Mouse (Mus musculus): ENCODE results near the gene Map2k4. TPM values are rescaled to one million over a fixed set of nuclear protein-coding genes. Genes with fewer than 3 reads are reported as not detected.

Map2k4 gene
- polyA plus RNA-seq, 1 experiment from 2014 or later: 85.2 TPM

GRCm38 (mm10) chr11:65712754-65713306 is 75.3 kb downstream of the Map2k4 start:
- ATAC-seq (no peak), DNase-seq (ENCODE audit: low spot score) (no peak)
- 90% methylated on average over 6 of the region's 6 CpGs for WGBS
- no peak overlapping the region for H3K27ac ChIP-seq (ENCODE audit: low read depth, low read length)
- no peak overlapping the region for H3K9ac ChIP-seq (ENCODE audit: low read length)
- no peak overlapping the region for H3K4me3 ChIP-seq (ENCODE audit: low read depth, low read length)
- peaks cover 15% of the 10 kb centered on the region for H3K36me3 ChIP-seq (ENCODE audit: control insufficient read depth, insufficient read depth, low read length)
- H3K9me3 ChIP-seq (replicated peaks; ENCODE audit: control insufficient read depth, low read length): no peaks in the 10 kb centered on the region
- no peak overlapping the region for H3K4me2 ChIP-seq (ENCODE audit: low read length)
- H3K4me1 ChIP-seq (ENCODE audit: control insufficient read depth, insufficient read depth, low read length): no peaks in the 10 kb centered on the region
- no peaks in the 10 kb centered on the region for H3K27me3 ChIP-seq (replicated peaks; ENCODE audit: control insufficient read depth, insufficient read depth, low read length)

DNA sequence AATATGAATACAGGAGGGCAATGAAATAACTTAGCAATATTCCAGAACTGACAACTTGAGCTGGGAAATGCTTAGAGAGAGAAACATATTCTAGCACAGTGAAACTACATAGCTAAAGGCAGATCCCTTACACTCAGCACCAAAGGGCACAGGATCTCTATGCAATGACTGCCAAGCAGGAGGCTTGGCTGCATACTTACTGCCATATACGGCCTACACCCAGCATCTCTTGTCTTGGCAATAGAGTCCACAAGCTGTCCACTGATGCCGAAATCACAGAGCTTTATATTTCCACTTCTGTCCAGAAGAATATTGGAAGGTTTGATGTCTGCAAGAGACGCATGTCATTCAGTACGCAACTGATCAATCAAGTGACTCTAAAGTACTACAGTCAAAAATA is 81.3 kb downstream of the Map2k4 start:
- Histone ChIP-seq H3K9ac (ENCODE audit: low read length) (no peak overlapping the region), H3K4me1 (ENCODE audit: control insufficient read depth, insufficient read depth, low read length) (no peaks in the 10 kb centered on the region), H3K4me3 (ENCODE audit: low read depth, low read length) (no peak overlapping the region), H3K4me2 (ENCODE audit: low read length) (no peak overlapping the region), H3K27me3 (replicated peaks; ENCODE audit: control insufficient read depth, insufficient read depth, low read length) (no peaks in the 10 kb centered on the region), H3K36me3 (ENCODE audit: control insufficient read depth, insufficient read depth, low read length) (peaks cover 27% of the 10 kb centered on the region), H3K27ac (ENCODE audit: low read depth, low read length) (no peak overlapping the region), H3K9me3 (replicated peaks; ENCODE audit: control insufficient read depth, low read length) (no peaks in the 10 kb centered on the region)
- 93% methylated on average over 4 of the region's 4 CpGs for WGBS
- DNase-seq (ENCODE audit: low spot score): no peak
- no peak for ATAC-seq

GRCm38 (mm10) chr11:65706176-65706575 is 81.9 kb downstream of the Map2k4 start:
- Histone ChIP-seq H3K4me1 (ENCODE audit: control insufficient read depth, insufficient read depth, low read length) (no peaks in the 10 kb centered on the region), H3K4me2 (ENCODE audit: low read length) (no peak overlapping the region), H3K9me3 (replicated peaks; ENCODE audit: control insufficient read depth, low read length) (no peaks in the 10 kb centered on the region), H3K4me3 (ENCODE audit: low read depth, low read length) (no peak overlapping the region), H3K27ac (ENCODE audit: low read depth, low read length) (no peak overlapping the region), H3K9ac (ENCODE audit: low read length) (no peak overlapping the region), H3K27me3 (replicated peaks; ENCODE audit: control insufficient read depth, insufficient read depth, low read length) (no peaks in the 10 kb centered on the region), H3K36me3 (ENCODE audit: control insufficient read depth, insufficient read depth, low read length) (peaks cover 29% of the 10 kb centered on the region)
- ATAC-seq (no peak), DNase-seq (ENCODE audit: low spot score) (peak; percentile 23)
- 83% methylated on average over 2 of the region's 2 CpGs for WGBS

DNA sequence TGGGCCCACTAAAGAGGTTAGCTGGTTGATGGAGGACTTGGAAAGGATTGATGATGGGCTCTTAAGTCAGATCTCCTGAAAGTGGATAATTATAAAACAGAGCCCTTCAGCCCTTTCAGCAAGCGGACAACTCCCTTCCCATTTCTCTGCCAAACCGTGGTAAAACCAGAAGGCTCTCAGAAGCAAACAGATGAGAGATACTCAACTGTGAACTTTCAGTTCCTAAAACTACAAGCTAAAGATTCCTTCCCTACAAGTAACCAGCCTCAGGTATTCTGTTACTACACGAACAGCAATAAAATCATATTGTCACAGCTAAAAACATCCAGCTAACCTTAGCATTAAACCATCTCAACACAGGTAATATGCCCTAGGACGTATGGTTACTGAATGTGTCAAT is 83.2 kb downstream of the Map2k4 start:
- no peak overlapping the region for H3K9ac ChIP-seq (ENCODE audit: low read length)
- no peak for ATAC-seq
- no peak for DNase-seq (ENCODE audit: low spot score)
- 89% methylated on average over 4 of the region's 4 CpGs for WGBS
- H3K27me3 ChIP-seq (replicated peaks; ENCODE audit: control insufficient read depth, insufficient read depth, low read length): no peaks in the 10 kb centered on the region
- H3K9me3 ChIP-seq (replicated peaks; ENCODE audit: control insufficient read depth, low read length): no peaks in the 10 kb centered on the region
- no peak overlapping the region for H3K4me2 ChIP-seq (ENCODE audit: low read length)
- no peak overlapping the region for H3K4me3 ChIP-seq (ENCODE audit: low read depth, low read length)
- H3K27ac ChIP-seq (ENCODE audit: low read depth, low read length): no peak overlapping the region
- H3K4me1 ChIP-seq (ENCODE audit: control insufficient read depth, insufficient read depth, low read length): no peaks in the 10 kb centered on the region
- H3K36me3 ChIP-seq (ENCODE audit: control insufficient read depth, insufficient read depth, low read length): peaks cover 32% of the 10 kb centered on the region

- Histone ChIP-seq H3K9ac (ENCODE audit: low read length) (peak overlapping the region; percentile 21; the same call in 1 of the 2 replicates), H3K27me3 (replicated peaks; ENCODE audit: control insufficient read depth, insufficient read depth, low read length) (no peaks in the 10 kb centered on the region), H3K27ac (ENCODE audit: low read depth, low read length) (no peak overlapping the region), H3K4me1 (ENCODE audit: control insufficient read depth, insufficient read depth, low read length) (no peaks in the 10 kb centered on the region), H3K36me3 (ENCODE audit: control insufficient read depth, insufficient read depth, low read length) (no peaks in the 10 kb centered on the region), H3K4me2 (ENCODE audit: low read length) (no peak overlapping the region), H3K4me3 (ENCODE audit: low read depth, low read length) (no peak overlapping the region), H3K9me3 (replicated peaks; ENCODE audit: control insufficient read depth, low read length) (no peaks in the 10 kb centered on the region)
- DNase-seq (ENCODE audit: low spot score) (peak; percentile 71), ATAC-seq (peak; percentile 54; the same call in 1 of the 2 replicates)
- 38% methylated on average over 12 of the region's 12 CpGs for WGBS
These were observed 109.2 kb downstream of the Map2k4 start for GRCm38 (mm10) chr11:65678824-65679402.

DNA sequence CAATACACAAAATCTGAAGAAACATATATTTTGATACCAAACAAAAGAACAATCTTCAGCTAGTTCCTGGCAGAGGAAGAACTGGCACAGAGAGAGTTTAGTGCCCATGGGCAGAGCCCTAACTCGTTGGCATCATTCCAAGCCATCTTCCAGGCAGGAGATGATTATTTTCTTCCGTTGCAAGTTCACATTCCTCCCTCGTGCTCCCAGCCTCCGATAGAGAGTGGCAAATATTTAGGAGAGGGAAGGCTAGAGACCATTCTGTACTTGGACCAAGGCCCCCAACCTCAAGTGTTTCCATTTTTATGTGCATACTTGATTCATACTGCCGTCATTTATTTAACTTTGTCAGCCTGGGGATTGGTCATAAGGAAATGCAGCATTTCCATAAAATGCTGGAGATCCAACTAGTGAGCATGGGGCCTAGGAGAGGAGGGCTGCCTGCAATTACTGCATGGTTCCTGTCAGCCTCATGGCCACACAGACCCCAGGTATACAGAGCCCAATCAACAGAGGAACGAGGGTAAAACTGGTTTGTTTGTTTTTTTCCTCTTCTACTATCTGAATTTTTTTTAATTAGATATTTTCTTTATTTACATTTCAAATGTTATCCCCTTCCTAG is 120.6 kb downstream of the Map2k4 start:
- H3K4me3 ChIP-seq (ENCODE audit: low read depth, low read length): no peak overlapping the region
- WGBS: 67% methylated on average over 6 of the region's 6 CpGs

GRCm38 (mm10) chr11:65664903-65665302 is 123.2 kb downstream of the Map2k4 start:
- DNase-seq (ENCODE audit: low spot score) (peak; percentile 54), ATAC-seq (no peak)
- no peak overlapping the region for H3K9ac ChIP-seq (ENCODE audit: low read length)
- no peak overlapping the region for H3K4me3 ChIP-seq (ENCODE audit: low read depth, low read length)
- H3K4me1 ChIP-seq (ENCODE audit: control insufficient read depth, insufficient read depth, low read length): no peaks in the 10 kb centered on the region
- no peaks in the 10 kb centered on the region for H3K36me3 ChIP-seq (ENCODE audit: control insufficient read depth, insufficient read depth, low read length)
- no peaks in the 10 kb centered on the region for H3K27me3 ChIP-seq (replicated peaks; ENCODE audit: control insufficient read depth, insufficient read depth, low read length)
- H3K4me2 ChIP-seq (ENCODE audit: low read length): no peak overlapping the region
- 55% methylated on average over 6 of the region's 6 CpGs for WGBS
- H3K9me3 ChIP-seq (replicated peaks; ENCODE audit: control insufficient read depth, low read length): no peaks in the 10 kb centered on the region
- no peak overlapping the region for H3K27ac ChIP-seq (ENCODE audit: low read depth, low read length)

More for the DNA sequence above, 120.6 kb downstream of the Map2k4 start:
- H3K4me2 ChIP-seq (ENCODE audit: low read length): no peak overlapping the region
- no peak for ATAC-seq
- H3K36me3 ChIP-seq (ENCODE audit: control insufficient read depth, insufficient read depth, low read length): no peaks in the 10 kb centered on the region
- no peaks in the 10 kb centered on the region for H3K27me3 ChIP-seq (replicated peaks; ENCODE audit: control insufficient read depth, insufficient read depth, low read length)
- DNase-seq (ENCODE audit: low spot score): peak; percentile 10
- no peak overlapping the region for H3K27ac ChIP-seq (ENCODE audit: low read depth, low read length)
- H3K4me1 ChIP-seq (ENCODE audit: control insufficient read depth, insufficient read depth, low read length): no peaks in the 10 kb centered on the region
- H3K9me3 ChIP-seq (replicated peaks; ENCODE audit: control insufficient read depth, low read length): no peaks in the 10 kb centered on the region
- H3K9ac ChIP-seq (ENCODE audit: low read length): no peak overlapping the region

GRCm38 (mm10) chr11:65661790-65662522 is 126.1 kb downstream of the Map2k4 start:
- WGBS: 85% methylated on average over 8 of the region's 8 CpGs

DNA sequence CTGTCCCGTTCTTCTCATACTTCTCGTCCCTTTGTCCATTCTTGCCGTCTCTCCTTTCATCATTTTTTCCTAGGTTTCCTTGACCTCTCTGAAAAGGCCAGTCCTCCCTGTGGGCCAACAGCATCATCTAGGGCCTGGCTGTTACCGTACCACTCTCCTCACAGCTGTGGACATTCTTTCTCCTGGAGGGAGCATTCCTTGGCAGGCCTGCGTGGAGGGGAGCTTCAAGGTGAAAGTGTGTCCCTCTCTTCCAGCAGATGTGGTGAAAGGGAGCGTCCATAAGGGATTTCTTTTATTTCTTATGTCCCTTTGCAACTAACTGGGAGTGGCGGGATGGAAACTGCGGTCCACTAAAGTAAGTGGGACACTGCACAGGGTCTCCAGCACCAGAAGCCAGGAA is 134.2 kb downstream of the Map2k4 start:
- WGBS: 91% methylated on average over 8 of the region's 8 CpGs

More at GRCm38 (mm10) chr11:65661790-65662522, 126.1 kb downstream of the Map2k4 start:
- Histone ChIP-seq H3K9me3 (replicated peaks; ENCODE audit: control insufficient read depth, low read length) (no peaks in the 10 kb centered on the region), H3K9ac (ENCODE audit: low read length) (no peak overlapping the region), H3K4me3 (ENCODE audit: low read depth, low read length) (no peak overlapping the region), H3K4me1 (ENCODE audit: control insufficient read depth, insufficient read depth, low read length) (no peaks in the 10 kb centered on the region), H3K4me2 (ENCODE audit: low read length) (no peak overlapping the region), H3K36me3 (ENCODE audit: control insufficient read depth, insufficient read depth, low read length) (no peaks in the 10 kb centered on the region), H3K27ac (ENCODE audit: low read depth, low read length) (no peak overlapping the region), H3K27me3 (replicated peaks; ENCODE audit: control insufficient read depth, insufficient read depth, low read length) (no peaks in the 10 kb centered on the region)
- DNase-seq (ENCODE audit: low spot score) (no peak), ATAC-seq (no peak)

More for the DNA sequence above, 134.2 kb downstream of the Map2k4 start:
- Histone ChIP-seq H3K4me2 (ENCODE audit: low read length) (no peak overlapping the region), H3K4me1 (ENCODE audit: control insufficient read depth, insufficient read depth, low read length) (no peaks in the 10 kb centered on the region), H3K36me3 (ENCODE audit: control insufficient read depth, insufficient read depth, low read length) (no peaks in the 10 kb centered on the region), H3K27me3 (replicated peaks; ENCODE audit: control insufficient read depth, insufficient read depth, low read length) (no peaks in the 10 kb centered on the region), H3K9me3 (replicated peaks; ENCODE audit: control insufficient read depth, low read length) (no peaks in the 10 kb centered on the region), H3K27ac (ENCODE audit: low read depth, low read length) (no peak overlapping the region), H3K4me3 (ENCODE audit: low read depth, low read length) (no peak overlapping the region), H3K9ac (ENCODE audit: low read length) (no peak overlapping the region)
- ATAC-seq: no peak
- DNase-seq (ENCODE audit: low spot score): no peak

Data from forebrain, embryonic 14.5 days (tissue).